Mouse (Mus musculus) intestine, postnatal 0 days (tissue): ENCODE data around the gene Snx29. TPM values are rescaled to one million over a fixed set of nuclear protein-coding genes. Genes with fewer than 3 reads are reported as not detected.

Experiments
- ATAC-seq: fragments of 200-750 bp; cut with Nextera tagmentation; 2 replicates; pipeline ENCODE4 v1.8.0; 2017; ENCODE audit warnings: mild to moderate bottlenecking, moderate TSS enrichment, moderate library complexity
- H3K27ac ChIP-seq: fragments of 300-500 bp; sonication (generic); 2 replicates; pipeline ENCODE4 v1.5.1; 2014; ENCODE audit warnings: mild to moderate bottlenecking, low read depth, low read length, moderate library complexity
- H3K27me3 ChIP-seq: fragments of 300-500 bp; sonication (generic); replicated peaks from 2 replicates; pipeline ENCODE4 v1.6.1; 2014; ENCODE audit warnings: low read length, mixed read lengths; ENCODE audit not compliant: control insufficient read depth, insufficient read depth
- H3K36me3 ChIP-seq: fragments of 300-500 bp; sonication (generic); 2 replicates; pipeline ENCODE4 v1.6.1; 2014; ENCODE audit warnings: mild to moderate bottlenecking, moderate library complexity; ENCODE audit not compliant: control insufficient read depth, insufficient read depth
- H3K4me1 ChIP-seq: fragments of 300-500 bp; sonication (generic); replicated peaks from 2 replicates; pipeline ENCODE4 v1.6.1; 2014; ENCODE audit warnings: antibody characterized with exemption, low read length, mixed read lengths; ENCODE audit not compliant: control insufficient read depth, insufficient read depth
- H3K4me2 ChIP-seq: fragments of 300-500 bp; sonication (generic); replicated peaks from 2 replicates; pipeline ENCODE4 v1.6.1; 2014; ENCODE audit warnings: low read depth, mild to moderate bottlenecking, moderate library complexity
- H3K4me3 ChIP-seq: fragments of 300-500 bp; sonication (generic); 2 replicates; pipeline ENCODE4 v1.5.1; 2014; ENCODE audit warnings: low read depth, low read length
- H3K9ac ChIP-seq: fragments of 300-500 bp; sonication (generic); 2 replicates; pipeline ENCODE4 v1.6.1; 2014; ENCODE audit warnings: mild to moderate bottlenecking, low read depth, low read length
- H3K9me3 ChIP-seq: fragments of 300-500 bp; sonication (generic); 2 replicates; pipeline ENCODE4 v1.6.1; 2016; ENCODE audit warnings: mixed run types; ENCODE audit not compliant: control insufficient read depth
- CTCF ChIP-seq: sonication (generic); IDR thresholded peaks from 2 replicates; pipeline ENCODE4 v1.5.1; 2016; ENCODE audit warnings: low read depth, mild to moderate bottlenecking, control low read depth, antibody characterized with exemption, moderate library complexity
- WGBS: fragments of 180-500 bp; shearing (Covaris S2); extraction: QIAGEN DNeasy Blood & Tissue Kit; methylation state at CpG from one replicate; pipeline ENCODE4 v1.1.7; 2014; 5-methylcytosine and 5-hydroxymethylcytosine counted together
- polyA plus RNA-seq: library from polyadenylated mRNA; unstranded; fragments of >200 nt; fragmentation: Nextera tagmentation; extraction: Ambion mirVana; gene quantifications from 2 replicates; pipeline ENCODE4 v1.2.1, GENCODE M21; 2015

Snx29 gene
- polyA plus RNA-seq, 1 experiment from 2014 or later, result 1.9 TPM

DNA sequence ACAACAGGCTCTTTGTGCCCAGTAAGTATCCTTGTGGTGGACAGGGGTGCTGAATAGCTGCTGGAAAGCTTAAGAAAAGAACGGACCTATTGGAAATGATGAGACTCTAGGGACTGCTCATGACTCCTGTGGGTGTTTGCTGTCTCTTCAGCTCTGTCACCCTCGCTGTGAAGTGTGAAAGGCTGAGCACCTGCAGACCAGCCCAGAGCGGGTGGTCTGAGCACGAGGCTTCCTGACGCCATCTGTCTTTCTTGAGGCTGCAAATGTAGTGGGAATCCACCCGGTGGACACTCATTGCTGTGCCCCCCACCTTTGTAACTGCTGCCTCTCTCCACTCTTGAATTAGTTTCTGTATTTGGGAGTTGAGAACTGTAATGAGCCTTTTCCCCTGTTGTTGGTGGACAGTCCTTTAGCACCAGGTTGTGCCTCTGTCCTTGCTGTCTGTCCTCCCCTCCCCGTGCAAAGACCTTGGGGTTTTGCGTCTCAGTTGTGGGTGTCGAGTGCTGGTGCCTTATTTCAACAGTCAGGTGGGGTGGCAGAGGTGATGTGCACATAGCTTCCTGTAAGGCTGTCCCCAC lies 101.9 kb downstream of the Snx29 start:
- no peak overlapping the region for H3K4me3 ChIP-seq
- no peak for TF ChIP-seq CTCF
- H3K9me3 ChIP-seq, result no peaks in the 10 kb centered on the region
- H3K4me1 ChIP-seq, result no peaks in the 10 kb centered on the region; the same call in 1 of the 2 replicates
- no peaks in the 10 kb centered on the region; the same call in 1 of the 2 replicates for H3K36me3 ChIP-seq
- 91% methylated on average over 9 of the region's 9 CpGs for whole genome bisulfite sequencing
- ATAC-seq, result no peak
- no peaks in the 10 kb centered on the region for H3K27me3 ChIP-seq
- H3K27ac ChIP-seq, result no peak overlapping the region; the same call in 1 of the 2 replicates
- no peak overlapping the region for H3K4me2 ChIP-seq
- H3K9ac ChIP-seq, result no peak overlapping the region

DNA sequence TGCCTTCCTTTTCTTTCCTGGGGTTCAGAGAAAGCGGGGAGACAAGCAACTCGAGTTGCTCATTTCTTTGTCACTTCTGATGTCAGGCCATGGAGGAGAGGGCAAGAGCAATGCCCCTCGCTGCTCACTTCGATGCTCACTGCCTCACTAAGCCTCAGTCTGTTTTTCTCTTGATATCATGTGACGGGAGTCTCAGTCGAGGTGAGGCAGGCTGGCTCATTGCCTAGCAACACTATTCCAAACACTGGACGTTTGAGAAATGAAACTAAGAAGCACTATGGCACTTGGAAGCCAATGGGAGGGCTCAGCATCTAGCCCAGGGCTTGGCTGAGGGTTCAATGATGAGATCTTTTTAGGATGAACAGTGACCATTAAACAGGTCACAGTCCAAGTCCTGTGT lies 102.6 kb downstream of the Snx29 start:
- Histone ChIP-seq H3K4me3 (no peak overlapping the region), H3K4me2 (no peak overlapping the region), H3K36me3 (no peaks in the 10 kb centered on the region; the same call in 1 of the 2 replicates), H3K27me3 (no peaks in the 10 kb centered on the region), H3K9ac (no peak overlapping the region), H3K9me3 (no peaks in the 10 kb centered on the region), H3K27ac (peak overlapping the region; percentile 41; the same call in 1 of the 2 replicates), H3K4me1 (no peaks in the 10 kb centered on the region; the same call in 1 of the 2 replicates)
- ATAC-seq, result peak; percentile 44
- TF ChIP-seq CTCF, result no peak
- WGBS, result 45% methylated on average over 7 of the region's 7 CpGs

DNA sequence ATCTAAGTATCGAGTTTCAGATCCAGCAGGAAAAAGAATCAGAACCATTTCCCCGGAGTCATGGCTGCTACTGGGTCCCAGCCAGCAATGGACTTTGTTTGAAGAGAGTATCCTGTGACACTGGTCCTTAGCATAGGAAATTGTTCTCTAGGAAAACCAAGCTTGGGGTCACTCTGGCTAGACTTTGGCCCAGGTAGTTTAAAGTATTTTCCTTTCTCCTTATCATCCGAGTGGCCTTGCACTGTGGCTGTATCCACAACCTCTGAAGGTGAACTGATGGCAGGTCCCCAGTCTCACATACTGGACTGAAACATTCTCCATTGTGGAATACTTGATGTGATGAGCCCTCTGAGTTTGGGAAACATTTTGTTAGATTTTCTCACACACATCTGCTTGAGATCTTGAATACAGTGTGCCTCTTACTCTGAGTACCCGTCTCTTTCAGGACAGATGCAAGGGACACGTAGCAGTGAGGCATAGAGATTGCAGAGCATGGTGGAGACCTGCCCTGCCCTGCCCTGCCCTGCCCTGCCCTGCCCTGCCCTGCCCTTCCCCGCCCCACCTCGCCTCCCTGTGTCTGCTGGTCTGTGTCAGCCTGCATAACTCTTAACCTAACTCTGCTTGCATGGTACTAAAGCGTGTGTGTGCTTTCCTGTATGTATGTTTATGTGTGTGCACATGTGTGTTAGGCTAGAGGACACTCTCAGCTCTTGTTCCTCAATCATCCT lies 104.3 kb downstream of the Snx29 start:
- ATAC-seq, result peak; percentile 80
- H3K27me3 ChIP-seq, result no peaks in the 10 kb centered on the region
- no peak overlapping the region; the same call in 1 of the 2 replicates for H3K4me2 ChIP-seq
- no peak overlapping the region for H3K9ac ChIP-seq
- no peak for TF ChIP-seq CTCF
- 33% methylated on average over 8 of the region's 8 CpGs for WGBS
- no peaks in the 10 kb centered on the region for H3K9me3 ChIP-seq
- H3K4me1 ChIP-seq, result no peaks in the 10 kb centered on the region; the same call in 1 of the 2 replicates
- no peak overlapping the region for H3K4me3 ChIP-seq
- H3K27ac ChIP-seq, result 0 out of 2 replicates have a peak overlapping the region, but pooled peaks have one; percentile 41
- no peaks in the 10 kb centered on the region; the same call in 1 of the 2 replicates for H3K36me3 ChIP-seq

GRCm38 (mm10) chr16:11429784-11430183 lies 107.1 kb downstream of the Snx29 start:
- Histone ChIP-seq H3K27ac (no peak overlapping the region), H3K27me3 (no peaks in the 10 kb centered on the region), H3K4me3 (no peak overlapping the region), H3K4me2 (no peak overlapping the region), H3K4me1 (no peaks in the 10 kb centered on the region; the same call in none of the 2 replicates), H3K36me3 (no peaks in the 10 kb centered on the region; the same call in 1 of the 2 replicates), H3K9ac (no peak overlapping the region), H3K9me3 (no peaks in the 10 kb centered on the region)
- ATAC-seq, result no peak
- WGBS, result 81% methylated on average over 3 of the region's 3 CpGs
- no peak for TF ChIP-seq CTCF

- Histone ChIP-seq H3K4me2 (no peak overlapping the region), H3K27ac (no peak overlapping the region), H3K27me3 (no peaks in the 10 kb centered on the region), H3K9ac (no peak overlapping the region), H3K4me1 (no peaks in the 10 kb centered on the region; the same call in none of the 2 replicates), H3K9me3 (no peaks in the 10 kb centered on the region), H3K4me3 (no peak overlapping the region), H3K36me3 (no peaks in the 10 kb centered on the region; the same call in 1 of the 2 replicates)
- no peak for ATAC-seq
- 89% methylated on average over 6 of the region's 6 CpGs for WGBS
- TF ChIP-seq CTCF, result no peak
These were observed 107.8 kb downstream of the Snx29 start for GRCm38 (mm10) chr16:11430520-11430919.

GRCm38 (mm10) chr16:11433779-11434178 lies 111.1 kb downstream of the Snx29 start:
- H3K9me3 ChIP-seq, result no peaks in the 10 kb centered on the region

More at GRCm38 (mm10) chr16:11433779-11434178, 111.1 kb downstream of the Snx29 start:
- H3K27me3 ChIP-seq, result no peaks in the 10 kb centered on the region
- H3K27ac ChIP-seq, result no peak overlapping the region
- H3K4me2 ChIP-seq, result no peak overlapping the region
- no peak overlapping the region for H3K4me3 ChIP-seq
- ATAC-seq, result no peak
- TF ChIP-seq CTCF, result no peak
- peaks cover 9% of the 10 kb centered on the region for H3K4me1 ChIP-seq
- no peaks in the 10 kb centered on the region; the same call in 1 of the 2 replicates for H3K36me3 ChIP-seq
- H3K9ac ChIP-seq, result no peak overlapping the region
